Mouse (Mus musculus) heart, embryonic 10.5 days (tissue): ENCODE results near the gene Chst11. TPM values are rescaled to one million over a fixed set of nuclear protein-coding genes. Genes with fewer than 3 reads are reported as not detected.

Experiments
- DNase-seq: peaks from one replicate; pipeline ENCODE4 v3.0.0-alpha.2; 2017; ENCODE audit warnings: low spot score
- H3K27ac ChIP-seq: fragments of 300-500 bp; sonication (generic); 2 replicates; pipeline ENCODE4 v1.5.1; 2016; ENCODE audit warnings: mild to moderate bottlenecking
- H3K27me3 ChIP-seq: fragments of 300-500 bp; sonication (generic); 2 replicates; pipeline ENCODE4 v1.6.1; 2016; ENCODE audit warnings: mild to moderate bottlenecking; ENCODE audit not compliant: poor library complexity, insufficient read depth, severe bottlenecking
- H3K36me3 ChIP-seq: fragments of 300-500 bp; sonication (generic); 2 replicates; pipeline ENCODE4 v1.6.1; 2016; ENCODE audit warnings: mild to moderate bottlenecking, moderate library complexity
- H3K4me1 ChIP-seq: fragments of 300-500 bp; sonication (generic); 2 replicates; pipeline ENCODE4 v1.6.1; 2016; ENCODE audit warnings: mild to moderate bottlenecking
- H3K4me3 ChIP-seq: fragments of 300-500 bp; sonication (generic); 2 replicates; pipeline ENCODE4 v1.5.1; 2016; ENCODE audit warnings: mild to moderate bottlenecking, moderate library complexity
- H3K9me3 ChIP-seq: fragments of 300-500 bp; sonication (generic); 2 replicates; pipeline ENCODE4 v1.6.1; 2016; ENCODE audit warnings: mild to moderate bottlenecking, moderate library complexity
- WGBS: fragments of 180-500 bp; shearing (Covaris S2); methylation state at CpG from one replicate; pipeline ENCODE4 v1.1.7; 2016; 5-methylcytosine and 5-hydroxymethylcytosine counted together
- polyA plus RNA-seq: library from polyadenylated mRNA; unstranded; fragments of >200 nt; fragmentation: Nextera tagmentation; extraction: Ambion mirVana; gene quantifications from 2 replicates; pipeline ENCODE4 v1.2.1, GENCODE M21; 2016

Chst11 gene
- polyA plus RNA-seq, 1 experiment from 2014 or later = 1.2 TPM

DNA sequence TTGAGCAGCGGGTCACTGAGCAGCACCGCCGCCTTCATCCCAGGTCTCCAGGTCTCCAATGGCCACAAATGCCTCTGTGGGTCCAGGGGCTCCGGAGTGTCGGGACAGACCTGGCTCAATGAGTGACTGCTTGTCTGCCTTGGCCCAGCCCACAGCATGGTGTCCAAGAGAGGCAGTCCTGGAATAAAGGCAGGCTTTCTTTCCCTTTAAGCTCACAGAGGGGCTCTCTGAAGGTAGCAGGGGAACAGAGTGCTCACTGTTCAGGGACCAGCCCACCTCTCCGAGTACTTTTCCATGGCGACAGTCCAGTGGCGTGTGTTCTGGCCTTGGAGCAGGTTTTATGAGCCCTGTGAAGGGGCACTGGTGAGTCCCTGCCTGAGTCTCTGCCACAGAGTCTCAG is 145.3 kb downstream of the Chst11 start:
- Histone ChIP-seq H3K4me1 (peaks cover 30% of the 10 kb centered on the region), H3K27ac (no peak overlapping the region), H3K27me3 (peaks cover 12% of the 10 kb centered on the region; the same call in 1 of the 2 replicates), H3K9me3 (no peaks in the 10 kb centered on the region), H3K4me3 (no peak overlapping the region), H3K36me3 (no peaks in the 10 kb centered on the region)
- DNase-seq = no peak
- WGBS = 71% methylated on average over 8 of the region's 8 CpGs

DNA sequence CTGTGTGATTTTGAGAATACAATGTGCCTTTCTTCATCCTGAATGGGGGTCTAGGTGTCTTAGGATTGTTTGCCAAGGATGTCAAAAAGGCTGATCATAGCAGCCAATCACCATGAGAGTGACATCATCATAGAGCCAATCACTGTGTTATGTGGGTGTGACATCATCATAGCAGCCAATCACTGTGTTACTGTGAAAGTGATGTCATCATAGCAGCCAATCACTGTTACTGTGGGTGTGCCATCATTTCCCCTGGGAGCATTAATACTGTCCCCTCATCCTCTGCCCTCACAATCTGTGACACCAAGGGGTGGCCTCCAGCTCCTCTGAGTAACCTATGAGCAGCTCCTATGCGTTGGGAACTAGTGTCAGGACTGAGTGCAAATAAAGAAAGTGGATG is 146.6 kb downstream of the Chst11 start:
- H3K4me3 ChIP-seq = no peak overlapping the region
- H3K4me1 ChIP-seq = peaks cover 27% of the 10 kb centered on the region
- no peaks in the 10 kb centered on the region for H3K9me3 ChIP-seq
- DNase-seq = no peak
- no peaks in the 10 kb centered on the region for H3K36me3 ChIP-seq
- WGBS = 84% methylated on average over 1 of the region's 1 CpGs
- H3K27ac ChIP-seq = no peak overlapping the region
- peaks cover 12% of the 10 kb centered on the region; the same call in 1 of the 2 replicates for H3K27me3 ChIP-seq

DNA sequence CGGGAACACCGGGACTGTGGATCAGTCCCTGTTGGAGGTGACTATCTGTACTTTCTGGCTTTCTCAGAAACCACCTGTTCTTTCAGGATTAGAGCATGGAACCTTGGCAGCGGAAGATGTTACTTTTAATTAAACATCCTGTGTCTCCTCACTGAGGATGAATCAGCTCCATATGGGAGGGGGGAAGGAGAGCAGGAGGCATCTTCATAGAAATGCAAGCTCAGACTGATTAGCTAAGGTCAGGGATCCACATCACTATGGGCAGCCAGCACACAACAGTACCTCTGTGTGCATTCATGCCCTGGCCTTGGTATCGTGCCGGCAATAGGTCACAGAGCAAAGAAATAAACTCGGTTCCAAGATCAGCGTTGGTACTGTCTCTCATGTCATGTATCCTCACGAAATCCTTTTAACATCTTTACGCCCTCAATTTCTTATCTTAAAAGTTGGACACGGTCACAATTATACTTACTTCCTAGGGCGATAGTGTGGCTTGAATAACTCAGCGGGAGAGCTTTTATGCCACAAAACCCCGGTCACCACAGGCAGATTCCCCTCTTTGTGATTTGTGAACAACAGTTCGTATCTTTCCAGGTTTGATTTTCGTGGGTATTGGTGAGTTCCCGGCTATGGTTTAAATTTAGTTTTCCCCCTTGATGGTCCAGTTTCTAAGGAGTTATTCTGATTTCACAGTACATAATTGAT is 148.7 kb downstream of the Chst11 start:
- no peak overlapping the region for H3K27ac ChIP-seq
- no peaks in the 10 kb centered on the region for H3K9me3 ChIP-seq
- no peak overlapping the region for H3K4me3 ChIP-seq
- 60% methylated on average over 16 of the region's 16 CpGs for WGBS
- H3K4me1 ChIP-seq = peaks cover 22% of the 10 kb centered on the region
- DNase-seq = no peak
- peaks cover 12% of the 10 kb centered on the region; the same call in 1 of the 2 replicates for H3K27me3 ChIP-seq
- no peaks in the 10 kb centered on the region for H3K36me3 ChIP-seq

DNA sequence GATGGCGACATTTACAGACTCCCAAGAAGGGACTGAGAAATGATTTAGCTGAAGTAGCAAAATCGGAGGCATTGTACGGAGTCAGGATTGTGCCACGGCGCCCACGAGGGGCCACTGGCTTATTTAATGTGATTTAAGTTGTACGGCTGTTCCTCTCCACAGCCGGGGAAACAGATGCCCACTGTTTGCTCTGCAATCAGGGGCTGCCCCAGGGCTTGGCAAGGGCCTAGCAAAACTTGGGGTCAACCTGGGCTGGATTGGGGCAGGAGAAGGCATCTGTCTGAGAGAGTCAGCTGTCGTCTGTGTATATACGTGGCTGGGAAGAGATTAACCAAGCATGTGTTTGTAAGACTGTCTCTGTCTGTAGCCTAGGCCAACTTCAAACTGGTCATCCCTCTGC is 149.6 kb downstream of the Chst11 start:
- Histone ChIP-seq H3K36me3 (no peaks in the 10 kb centered on the region), H3K27ac (0 out of 2 replicates have a peak overlapping the region, but pooled peaks have one; percentile 12), H3K9me3 (no peaks in the 10 kb centered on the region), H3K27me3 (peaks cover 15% of the 10 kb centered on the region; the same call in 1 of the 2 replicates), H3K4me3 (no peak overlapping the region), H3K4me1 (peaks cover 24% of the 10 kb centered on the region)
- DNase-seq = no peak
- WGBS = 66% methylated on average over 10 of the region's 10 CpGs

DNA sequence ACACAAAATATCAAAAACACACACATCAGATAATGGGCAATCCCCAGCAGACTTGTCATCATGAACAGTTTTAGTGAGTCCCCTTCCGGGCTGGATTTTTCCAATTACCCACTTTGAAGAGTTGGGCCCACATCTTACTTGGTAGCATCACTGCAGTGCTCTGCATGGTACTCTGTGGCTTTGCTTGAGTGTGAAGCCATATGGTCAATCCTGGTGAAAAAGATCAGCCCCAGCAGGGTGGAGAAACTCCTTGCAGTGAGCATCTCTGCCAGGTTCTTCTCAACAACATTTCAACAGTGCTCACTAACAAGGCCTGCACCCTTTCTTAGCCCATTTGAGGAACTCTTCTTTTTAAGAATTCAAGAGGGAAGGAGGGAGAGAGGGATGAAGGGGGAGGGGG is 150.7 kb downstream of the Chst11 start:
- peaks cover 15% of the 10 kb centered on the region; the same call in 1 of the 2 replicates for H3K27me3 ChIP-seq
- no peak overlapping the region for H3K27ac ChIP-seq
- no peak overlapping the region for H3K4me3 ChIP-seq
- no peak for DNase-seq
- 86% methylated on average over 1 of the region's 1 CpGs for WGBS
- H3K4me1 ChIP-seq = peaks cover 28% of the 10 kb centered on the region
- H3K36me3 ChIP-seq = no peaks in the 10 kb centered on the region
- no peaks in the 10 kb centered on the region for H3K9me3 ChIP-seq

DNA sequence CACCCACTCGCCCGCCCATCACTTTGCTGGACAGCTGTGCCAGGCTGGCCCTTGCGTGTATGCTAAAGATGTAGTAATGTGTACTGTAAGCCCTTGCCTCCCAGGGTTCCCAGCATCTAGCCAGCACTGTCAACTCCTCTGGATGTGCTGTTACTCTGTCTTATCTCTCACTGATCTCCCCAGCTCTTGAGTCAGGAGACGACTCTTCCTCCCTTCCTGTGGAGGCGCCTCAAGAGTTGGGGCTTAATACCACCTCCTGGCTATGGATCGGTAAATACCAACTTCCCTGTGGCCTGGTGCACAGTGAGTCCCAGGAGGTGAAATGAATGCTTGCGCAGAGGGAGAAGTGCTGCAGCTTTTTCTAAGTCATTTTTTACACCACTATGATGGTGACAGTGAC is 151.8 kb downstream of the Chst11 start:
- Histone ChIP-seq H3K9me3 (no peaks in the 10 kb centered on the region), H3K4me3 (no peak overlapping the region), H3K27me3 (peaks cover 15% of the 10 kb centered on the region; the same call in 1 of the 2 replicates), H3K4me1 (peaks cover 28% of the 10 kb centered on the region), H3K36me3 (no peaks in the 10 kb centered on the region), H3K27ac (no peak overlapping the region)
- 71% methylated on average over 7 of the region's 7 CpGs for WGBS
- DNase-seq = no peak

DNA sequence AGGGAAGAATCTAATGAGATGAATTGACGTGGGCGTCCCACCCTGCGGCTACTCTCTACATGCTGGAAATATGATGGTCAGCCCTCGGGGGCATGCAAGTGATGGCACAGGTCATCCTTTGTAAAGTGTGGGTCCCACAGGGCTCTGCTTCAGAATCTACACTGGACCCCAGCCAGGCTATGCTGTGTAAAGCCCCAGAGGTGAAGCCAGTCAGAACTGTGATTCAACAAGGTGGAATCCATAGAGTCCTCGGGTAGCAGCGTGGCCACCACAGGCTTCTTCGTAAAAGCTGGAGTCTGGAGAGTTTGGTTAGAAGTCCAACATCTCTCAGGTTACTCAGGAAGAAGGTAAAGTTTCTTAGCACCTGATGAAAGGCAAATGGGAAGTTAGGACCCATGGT is 154.0 kb downstream of the Chst11 start:
- H3K4me1 ChIP-seq = peaks cover 25% of the 10 kb centered on the region
- no peak overlapping the region for H3K4me3 ChIP-seq
- 89% methylated on average over 7 of the region's 7 CpGs for WGBS
- H3K9me3 ChIP-seq = no peaks in the 10 kb centered on the region
- H3K27me3 ChIP-seq = 0 out of 2 replicates have a peak, but pooled peaks cover 3% of the 10 kb centered on the region
- no peak overlapping the region for H3K27ac ChIP-seq
- no peaks in the 10 kb centered on the region for H3K36me3 ChIP-seq
- no peak for DNase-seq

DNA sequence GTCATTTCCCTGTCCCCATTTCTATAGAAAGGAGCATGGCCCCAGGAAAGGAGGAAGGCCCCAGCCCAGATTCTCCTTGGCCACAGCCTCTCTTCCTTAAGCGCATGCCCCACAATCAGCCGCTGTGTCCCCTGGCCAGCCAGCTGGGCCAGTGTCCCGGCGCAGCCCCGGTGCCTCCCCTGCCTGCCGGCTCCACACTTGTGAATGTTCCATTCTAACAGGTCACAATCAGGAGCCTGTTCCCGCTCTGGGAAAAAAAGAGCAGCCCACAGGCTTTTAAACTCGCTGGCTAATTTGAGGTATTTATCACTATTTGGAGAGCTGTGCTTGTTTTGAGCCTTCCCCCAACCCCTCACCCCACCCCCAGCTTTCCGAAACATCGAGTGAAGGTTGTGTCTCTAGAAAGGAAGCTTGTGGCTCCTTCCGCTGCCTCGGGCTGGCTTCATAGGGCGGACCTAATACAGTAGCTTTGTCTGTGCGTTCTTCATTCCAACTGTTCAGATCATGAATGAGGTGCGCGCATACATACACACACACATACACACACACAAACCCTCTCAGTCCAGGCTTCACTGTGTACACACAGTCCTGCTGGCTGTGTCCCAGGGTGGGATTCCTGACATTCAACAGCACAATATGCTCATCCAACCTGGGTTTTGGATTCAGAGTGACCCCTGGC is 155.1 kb downstream of the Chst11 start:
- Histone ChIP-seq H3K9me3 (no peaks in the 10 kb centered on the region), H3K36me3 (no peaks in the 10 kb centered on the region), H3K27me3 (0 out of 2 replicates have a peak, but pooled peaks cover 3% of the 10 kb centered on the region), H3K4me3 (no peak overlapping the region), H3K4me1 (peaks cover 24% of the 10 kb centered on the region), H3K27ac (peak overlapping the region; percentile 62)
- 56% methylated on average over 16 of the region's 16 CpGs for whole genome bisulfite sequencing
- DNase-seq = no peak

DNA sequence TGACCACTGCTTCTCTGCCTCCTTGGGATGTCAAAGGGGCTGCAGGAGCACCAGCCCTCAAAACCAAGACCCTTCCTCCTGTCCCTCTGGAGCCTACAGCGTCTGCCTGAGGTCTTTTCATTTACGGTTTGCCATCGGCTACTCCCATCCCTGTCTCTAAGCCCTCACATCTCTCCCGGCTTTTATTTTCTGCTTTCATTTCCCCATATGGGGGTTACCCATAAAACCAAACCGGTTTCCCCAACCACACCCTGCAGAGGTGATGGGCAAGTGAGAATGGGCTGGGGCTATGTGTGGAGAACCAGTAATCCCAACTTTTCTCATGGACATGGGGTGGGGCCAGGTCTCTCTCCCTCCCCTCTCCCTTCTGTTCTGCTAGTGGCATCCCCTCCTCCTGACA is 156.1 kb downstream of the Chst11 start:
- no peak for DNase-seq
- Histone ChIP-seq H3K4me1 (peaks cover 24% of the 10 kb centered on the region), H3K36me3 (no peaks in the 10 kb centered on the region), H3K9me3 (no peaks in the 10 kb centered on the region), H3K27me3 (0 out of 2 replicates have a peak, but pooled peaks cover 3% of the 10 kb centered on the region), H3K4me3 (no peak overlapping the region), H3K27ac (no peak overlapping the region)
- WGBS = 75% methylated on average over 5 of the region's 5 CpGs

DNA sequence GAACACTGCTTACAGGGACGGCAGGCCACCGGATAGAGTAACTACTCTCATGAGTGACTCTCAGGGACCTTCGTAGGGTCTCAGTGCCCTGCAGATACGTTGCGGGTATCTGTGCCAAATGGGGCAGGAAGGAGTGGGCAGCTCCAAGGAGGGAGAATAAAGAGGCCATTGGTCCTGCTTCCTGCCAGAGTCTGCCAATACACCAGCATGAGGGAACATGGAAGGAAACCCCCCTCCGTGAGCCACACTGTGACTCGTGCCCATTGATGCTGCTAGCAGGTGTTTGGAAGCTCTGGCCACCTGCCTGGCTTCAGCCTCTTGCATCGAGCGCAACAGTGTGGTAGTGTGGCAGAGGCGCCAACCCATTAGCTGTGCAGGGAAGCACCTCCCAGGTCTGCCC is 157.8 kb downstream of the Chst11 start:
- no peaks in the 10 kb centered on the region for H3K36me3 ChIP-seq
- WGBS = 90% methylated on average over 10 of the region's 10 CpGs
- H3K27me3 ChIP-seq = 0 out of 2 replicates have a peak, but pooled peaks cover 9% of the 10 kb centered on the region
- no peaks in the 10 kb centered on the region for H3K9me3 ChIP-seq
- H3K27ac ChIP-seq = no peak overlapping the region; the same call in 1 of the 2 replicates
- no peak for DNase-seq
- peaks cover 18% of the 10 kb centered on the region for H3K4me1 ChIP-seq
- no peak overlapping the region for H3K4me3 ChIP-seq

DNA sequence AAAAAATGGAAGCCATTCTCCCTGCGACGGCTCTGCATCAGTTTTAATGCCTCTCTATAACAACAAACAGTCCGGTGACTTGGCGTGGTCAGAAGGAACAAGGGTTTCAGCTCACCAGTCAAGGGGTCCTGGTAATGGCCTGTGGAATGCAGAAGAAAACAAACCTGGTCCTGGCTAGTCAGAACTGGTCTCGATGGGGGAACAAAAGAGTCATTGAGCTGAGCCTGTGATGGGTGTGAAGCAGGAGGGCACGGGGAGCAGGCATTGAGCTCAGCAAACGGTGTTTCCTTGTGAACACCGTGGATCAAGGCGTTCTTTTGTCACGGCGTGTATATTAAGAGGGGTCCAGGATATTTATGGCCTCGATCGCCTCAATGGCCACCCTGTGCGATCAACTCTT is 160.5 kb downstream of the Chst11 start:
- Histone ChIP-seq H3K4me3 (no peak overlapping the region), H3K4me1 (peaks cover 3% of the 10 kb centered on the region; the same call in 1 of the 2 replicates), H3K27me3 (0 out of 2 replicates have a peak, but pooled peaks cover 12% of the 10 kb centered on the region), H3K9me3 (no peaks in the 10 kb centered on the region), H3K36me3 (no peaks in the 10 kb centered on the region), H3K27ac (no peak overlapping the region)
- DNase-seq = no peak
- WGBS = 72% methylated on average over 14 of the region's 14 CpGs

DNA sequence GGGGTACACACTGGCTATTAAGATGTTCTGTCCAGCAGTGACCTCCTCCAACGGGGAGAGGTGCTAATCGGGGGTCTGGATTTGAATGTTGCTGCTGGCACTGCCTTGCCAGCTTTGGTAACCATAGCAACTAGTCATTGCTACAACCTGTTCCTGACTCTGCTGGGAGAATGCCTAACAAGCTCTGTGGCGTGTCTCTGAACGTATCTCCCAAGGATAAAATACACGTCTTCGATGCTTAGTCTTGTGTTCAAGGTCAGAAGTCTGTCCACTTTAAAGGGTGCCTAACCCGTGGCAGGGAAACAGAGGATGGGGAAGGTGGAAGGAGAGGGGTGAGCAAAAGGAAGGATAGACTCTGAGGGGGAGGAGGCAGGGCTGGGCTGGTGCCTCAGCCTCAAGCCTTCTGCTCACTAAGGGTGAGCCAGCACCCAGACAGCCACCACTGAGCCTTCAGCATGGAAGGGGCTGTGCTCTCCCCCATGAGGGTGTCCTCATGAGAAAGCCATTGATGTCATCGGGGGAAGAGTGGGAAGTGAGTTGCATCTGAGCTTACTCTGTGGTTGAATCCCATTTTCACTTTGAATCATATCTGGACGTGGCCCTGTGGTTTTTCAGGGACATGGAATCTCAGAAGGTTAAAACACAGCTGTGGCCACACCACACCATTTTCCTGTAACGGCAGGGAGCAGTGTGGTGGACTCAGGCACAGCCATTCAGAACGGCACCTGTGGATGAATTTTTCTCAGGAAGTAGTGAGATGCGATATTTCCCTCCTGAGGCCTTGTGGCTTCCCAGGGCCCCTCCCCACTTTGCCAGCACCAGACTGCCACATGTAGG is 164.3 kb downstream of the Chst11 start:
- Histone ChIP-seq H3K9me3 (no peaks in the 10 kb centered on the region), H3K27ac (no peak overlapping the region), H3K4me3 (no peak overlapping the region), H3K36me3 (no peaks in the 10 kb centered on the region), H3K27me3 (0 out of 2 replicates have a peak, but pooled peaks cover 12% of the 10 kb centered on the region), H3K4me1 (peaks cover 30% of the 10 kb centered on the region)
- no peak for DNase-seq
- WGBS = 82% methylated on average over 12 of the region's 12 CpGs
